Mouse (Mus musculus) adrenal gland, postnatal 14 days (tissue): ENCODE results near the gene Vwa5b2. TPM values are rescaled to one million over a fixed set of nuclear protein-coding genes. Genes with fewer than 3 reads are reported as not detected.
A peak's percentile ranks its signal among the peaks of the same experiment; 100 is the strongest.

ENCODE experiments used
- DNase-seq: peaks from one replicate; pipeline ENCODE4 v3.0.0; 2021; ENCODE audit warnings: mixed read lengths
- total RNA-seq: library from RNA; stranded (reverse); gene quantifications from 2 replicates; pipeline ENCODE4 v1.2.3, GENCODE M21; 2021

The Vwa5b2 gene
- total RNA-seq, 1 experiment from 2014 or later, result 1.4 TPM

GRCm38 (mm10) chr16:20610501-20611356, 21.5 kb downstream of the Vwa5b2 start:
- peak; percentile 85 for DNase-seq

GRCm38 (mm10) chr16:20611357-20612227, 22.3 kb downstream of the Vwa5b2 start, which contains the start of the genes Eef1akmt4, Gm49333 and Alg3:
Eef1akmt4 (plus strand) TSS chr16:20611593.
Gm49333 (plus strand) TSS chr16:20611610.
Alg3 (minus strand) TSS chr16:20611735.
- peak; percentile 94 for DNase-seq

- peak; percentile 62 for DNase-seq
Observed at GRCm38 (mm10) chr16:20619541-20620398, 30.5 kb downstream of the Vwa5b2 start.

DNA sequence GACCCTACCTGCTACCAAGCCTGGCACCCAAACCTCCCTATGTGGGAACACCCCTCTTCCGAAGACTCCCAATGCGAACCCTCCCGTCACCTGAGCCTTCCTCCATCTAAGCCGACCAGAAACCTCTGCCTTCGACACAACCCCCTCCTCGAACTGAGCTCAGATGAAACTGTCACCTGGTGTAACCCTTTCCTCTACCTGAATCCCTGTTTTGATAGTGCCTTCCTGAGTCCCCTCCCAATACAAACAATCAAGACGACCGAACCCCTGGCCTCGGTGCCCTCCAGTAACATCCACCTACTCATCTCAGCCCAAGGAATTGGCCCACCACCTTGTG, 31.1 kb downstream of the Vwa5b2 start:
- DNase-seq, result peak; percentile 16

GRCm38 (mm10) chr16:20620751-20621190, 31.5 kb downstream of the Vwa5b2 start:
- peak; percentile 24 for DNase-seq

GRCm38 (mm10) chr16:20621191-20621990, 32.1 kb downstream of the Vwa5b2 start, which contains the start of gene Camk2n2:
Camk2n2 (minus strand) TSS chr16:20621287.
- peak; percentile 80 for DNase-seq

DNA sequence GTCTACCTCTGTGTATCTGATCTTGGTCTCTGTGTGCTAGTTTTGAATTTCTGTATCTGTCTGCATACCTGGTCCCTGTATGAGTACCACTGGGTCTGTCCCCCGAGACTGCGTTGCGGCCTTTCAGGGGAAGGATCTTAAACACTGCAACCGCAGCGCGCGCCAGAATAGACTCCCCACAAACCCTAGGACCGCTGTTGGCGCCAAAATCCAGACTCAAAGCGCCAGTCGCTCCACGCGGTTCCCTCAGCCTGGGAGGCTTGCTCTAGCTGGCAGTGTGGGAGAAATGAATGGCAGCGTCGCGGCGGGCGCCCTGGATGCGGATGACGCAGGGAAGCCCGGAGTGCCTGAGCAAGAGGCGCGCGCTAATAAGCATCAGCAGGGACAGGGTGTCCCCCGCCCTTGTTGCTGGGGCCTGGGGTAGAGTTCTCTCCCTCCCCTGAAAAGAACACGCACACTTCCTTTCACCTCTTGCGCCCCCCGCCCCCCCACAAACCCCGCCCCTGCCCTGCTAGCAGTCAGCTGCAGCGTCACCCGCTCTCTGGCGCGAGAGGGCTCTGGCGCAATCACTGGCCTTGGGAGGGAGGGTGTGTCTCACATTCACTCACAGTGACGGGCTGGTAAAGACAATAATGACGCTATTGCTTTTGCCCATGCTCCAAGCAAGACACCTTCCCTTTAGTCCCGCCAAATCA, 32.9 kb downstream of the Vwa5b2 start:
- DNase-seq, result peak; percentile 93

DNA sequence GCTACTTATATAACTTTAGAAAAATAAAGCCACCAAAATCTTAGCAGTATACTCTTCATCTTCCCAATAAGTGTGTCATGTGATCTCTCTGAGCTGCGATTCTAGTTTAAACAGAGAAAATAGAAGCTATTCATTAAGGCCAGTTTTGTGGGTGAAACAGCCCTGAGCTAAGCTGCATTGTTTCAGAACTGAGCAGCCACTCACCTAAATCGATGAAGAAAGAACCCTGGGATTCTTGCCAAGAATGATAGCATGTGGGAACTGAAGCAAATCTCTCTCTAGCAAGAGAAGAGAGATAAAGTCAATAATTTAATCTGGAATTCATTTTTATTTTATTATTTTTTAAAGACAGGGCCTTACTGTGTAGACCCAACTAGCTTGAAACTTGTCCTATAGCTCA, 33.9 kb downstream of the Vwa5b2 start:
- no peak for DNase-seq

- no peak for DNase-seq
Observed at GRCm38 (mm10) chr16:20628871-20629391, 39.7 kb downstream of the Vwa5b2 start.

- peak; percentile 59 for DNase-seq
Observed at GRCm38 (mm10) chr16:20629731-20630634, 40.7 kb downstream of the Vwa5b2 start, which contains the start of gene Ece2. Ece2 (plus strand) TSS chr16:20629828.

DNA sequence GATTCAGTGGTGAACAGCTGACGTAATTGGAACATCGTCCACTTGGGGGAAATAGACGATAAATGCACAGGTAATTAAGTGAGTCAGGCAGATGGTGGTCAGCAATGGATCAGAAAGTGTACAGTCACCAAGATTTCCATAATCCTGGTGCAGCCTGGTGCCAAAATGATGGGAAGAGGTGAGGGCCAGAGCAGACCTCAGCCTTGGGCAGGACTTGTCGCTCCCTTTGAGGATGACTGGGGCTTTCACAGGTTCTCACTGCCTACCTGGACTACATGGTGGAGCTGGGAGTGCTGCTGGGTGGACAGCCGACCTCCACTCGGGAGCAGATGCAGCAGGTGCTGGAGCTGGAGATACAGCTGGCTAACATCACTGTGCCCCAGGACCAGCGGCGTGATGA, 48.1 kb downstream of the Vwa5b2 start:
- no peak for DNase-seq

GRCm38 (mm10) chr16:20638367-20638766, 49.1 kb downstream of the Vwa5b2 start:
- no peak for DNase-seq

DNA sequence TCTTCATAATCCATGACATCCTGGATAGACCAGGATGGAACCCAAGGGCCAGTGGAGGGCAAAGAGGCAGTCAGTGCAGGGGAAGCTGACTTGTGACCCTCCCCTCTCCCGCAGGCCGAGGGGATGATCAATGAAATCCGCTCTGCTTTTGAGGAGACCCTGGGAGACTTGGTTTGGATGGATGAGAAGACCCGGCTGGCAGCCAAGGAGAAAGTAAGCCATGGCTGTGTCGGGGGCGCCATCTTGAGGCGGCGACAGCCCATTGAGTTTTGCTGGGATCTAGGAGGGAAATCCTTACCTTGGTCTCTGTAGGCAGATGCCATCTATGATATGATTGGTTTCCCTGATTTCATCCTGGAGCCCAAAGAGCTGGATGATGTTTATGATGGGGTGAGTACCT, 52.9 kb downstream of the Vwa5b2 start:
- peak; percentile 84 for DNase-seq

DNA sequence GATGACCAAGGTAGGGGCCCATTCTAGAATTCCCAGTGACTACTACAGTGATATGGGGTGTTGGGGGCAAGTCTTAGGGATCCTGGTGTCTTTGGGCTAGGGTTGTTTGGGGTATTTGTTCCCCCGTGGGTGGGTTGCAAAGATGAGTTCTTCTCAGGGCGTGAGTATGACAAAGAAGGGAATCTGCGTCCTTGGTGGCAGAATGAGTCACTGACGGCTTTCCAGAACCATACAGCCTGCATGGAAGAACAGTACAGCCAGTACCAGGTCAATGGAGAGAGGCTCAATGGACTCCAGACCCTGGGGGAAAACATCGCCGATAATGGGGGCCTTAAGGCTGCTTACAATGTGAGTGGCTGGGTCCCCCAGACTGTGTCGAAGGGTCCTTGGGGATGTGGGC, 54.6 kb downstream of the Vwa5b2 start:
- DNase-seq, result peak; percentile 36

DNA sequence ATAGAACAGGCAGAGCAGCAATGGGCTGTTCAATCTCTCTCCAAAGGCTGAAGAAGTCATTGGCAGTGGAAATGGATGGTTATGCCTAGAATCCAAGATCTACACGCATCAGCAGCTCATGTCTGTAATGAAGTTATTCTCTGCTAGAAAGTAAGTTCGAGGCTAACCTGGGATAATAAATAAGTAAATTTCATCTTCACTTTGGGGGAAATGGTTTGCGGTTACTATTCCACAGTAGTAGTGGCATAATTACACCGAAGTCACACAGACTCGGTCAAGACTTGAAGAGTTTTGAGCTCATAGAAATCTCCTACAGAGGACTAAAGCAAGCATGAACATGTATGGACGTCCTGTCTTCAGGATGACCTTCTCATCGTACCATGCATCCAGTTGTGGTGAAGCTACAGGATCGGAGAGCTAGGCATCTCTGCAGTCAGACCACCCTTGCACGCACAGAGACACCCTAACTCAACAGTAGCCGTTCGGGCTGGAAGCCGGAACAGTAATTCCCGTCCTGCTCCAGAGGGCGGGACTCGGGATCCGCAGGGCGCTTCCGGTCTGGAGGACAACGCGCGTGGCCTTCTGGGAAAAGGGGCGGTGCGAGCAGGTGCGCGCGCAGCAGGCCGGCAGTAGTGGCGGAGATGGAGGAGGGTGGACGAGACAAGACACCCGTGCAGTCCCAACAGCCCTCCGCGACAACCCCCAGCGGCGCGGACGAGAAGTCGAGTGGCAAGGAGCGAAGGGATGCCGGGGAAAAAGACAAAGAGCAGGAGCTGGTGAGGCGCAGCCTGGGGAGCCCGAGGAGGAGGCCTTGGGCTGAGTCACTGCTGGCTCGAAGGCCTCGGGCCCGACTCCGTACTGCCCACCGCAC, 62.0 kb downstream of the Vwa5b2 start, which contains the start of gene Psmd2:
Psmd2 (plus strand) TSS at position 577 of the 871 bp plus-strand sequence.
- peak; percentile 99 for DNase-seq

DNA sequence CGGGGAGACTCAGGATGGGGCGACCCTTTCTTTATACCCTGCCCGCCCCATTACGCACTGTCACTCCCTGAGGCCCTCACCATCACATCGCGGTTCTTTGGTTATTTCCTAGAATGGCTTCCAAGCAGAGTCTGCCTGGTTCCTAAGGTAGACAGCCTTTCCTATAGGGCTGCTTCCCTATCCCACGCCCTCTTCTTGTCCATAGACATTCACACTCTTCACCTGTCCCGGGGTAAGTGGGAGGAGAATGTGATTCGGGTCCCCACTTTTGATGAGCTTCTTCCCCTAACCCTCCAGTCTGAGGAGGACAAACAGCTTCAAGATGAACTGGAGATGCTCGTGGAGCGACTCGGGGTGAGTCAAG, 62.7 kb downstream of the Vwa5b2 start:
- no peak for DNase-seq

GRCm38 (mm10) chr16:20653315-20653714, 64.0 kb downstream of the Vwa5b2 start:
- no peak for DNase-seq
